Mouse (Mus musculus) CD4-positive, CD25-positive, alpha-beta regulatory T cell, adult 4 months (primary cell): ENCODE data around the gene E130309D02Rik. TPM values are rescaled to one million over a fixed set of nuclear protein-coding genes. Genes with fewer than 3 reads are reported as not detected.

ENCODE experiments used
- ATAC-seq: one replicate; pipeline ENCODE4 v1.8.0; 2017
- polyA plus RNA-seq, 2 experiments: library from polyadenylated mRNA; unstranded; fragments of 100-300 nt; shearing (Covaris generic); gene quantifications; one replicate each; pipeline ENCODE4 v1.2.1; 2017

Gene E130309D02Rik
- polyA plus RNA-seq, 2 experiments from 2014 or later, result 5.1 to 7.5 TPM

DNA sequence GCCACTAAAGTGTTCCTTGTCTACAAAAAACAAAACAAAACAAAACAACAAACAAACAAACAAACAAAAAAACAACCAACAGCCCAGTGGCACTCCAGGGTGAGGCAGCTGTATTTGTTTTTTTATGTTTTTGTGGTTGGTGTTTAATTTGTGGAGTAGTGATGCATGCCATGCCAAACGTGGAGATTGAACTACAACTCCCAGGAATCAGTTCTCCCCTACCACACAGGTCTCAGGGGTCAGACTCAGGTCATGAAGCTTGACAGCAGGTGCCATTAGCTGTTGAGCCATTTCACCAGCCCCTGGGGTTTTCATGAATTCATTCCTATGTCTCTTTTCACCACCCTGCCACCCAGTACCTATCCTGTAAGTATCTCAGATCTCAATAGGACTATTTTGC lies 49.8 kb downstream of the E130309D02Rik start:
- ATAC-seq, result no peak

GRCm38 (mm10) chr5:143264689-143265088 lies 50.5 kb downstream of the E130309D02Rik start:
- no peak for ATAC-seq

DNA sequence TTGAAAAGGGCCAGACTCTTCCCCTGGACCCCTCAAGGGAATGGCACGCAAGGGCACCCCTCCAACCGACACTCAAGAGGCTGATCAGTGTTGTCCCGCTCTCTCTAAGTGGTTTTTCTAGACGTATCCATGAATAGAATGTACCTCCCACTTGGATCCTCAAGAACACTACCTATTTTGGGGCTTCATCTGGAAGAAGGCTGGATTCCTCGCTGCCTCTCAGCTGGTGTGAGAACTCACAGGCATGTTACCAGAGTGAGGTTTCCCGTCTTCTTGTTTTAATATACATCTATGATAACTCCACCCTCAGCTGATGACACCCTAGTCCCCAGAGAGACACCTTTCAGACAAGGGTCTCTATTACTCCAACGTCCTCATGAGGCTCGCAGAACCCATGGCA lies 53.5 kb downstream of the E130309D02Rik start:
- no peak for ATAC-seq

GRCm38 (mm10) chr5:143255802-143256201 lies 59.4 kb downstream of the E130309D02Rik start:
- no peak for ATAC-seq

DNA sequence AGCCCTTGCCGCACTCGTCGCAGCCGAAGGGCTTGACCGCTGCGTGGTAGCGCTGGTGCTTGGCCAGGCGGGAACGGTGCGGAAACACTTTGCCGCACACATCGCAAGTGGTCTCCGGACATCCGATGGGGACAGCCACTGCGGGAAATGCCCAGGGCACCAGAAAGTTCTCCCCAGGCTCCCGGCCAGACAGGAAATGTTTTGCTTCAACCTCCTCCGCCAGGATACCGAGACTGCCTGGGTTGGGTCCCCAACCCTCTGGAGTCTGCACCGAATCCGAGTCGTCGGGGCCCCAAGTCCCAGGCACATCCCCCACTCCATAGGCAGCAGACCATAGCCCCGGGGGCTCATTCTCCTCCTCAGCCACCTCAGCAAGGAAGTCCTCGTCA lies 60.0 kb downstream of the E130309D02Rik start:
- no peak for ATAC-seq

- no peak for ATAC-seq
These were observed 60.6 kb downstream of the E130309D02Rik start for GRCm38 (mm10) chr5:143254487-143255130.

DNA sequence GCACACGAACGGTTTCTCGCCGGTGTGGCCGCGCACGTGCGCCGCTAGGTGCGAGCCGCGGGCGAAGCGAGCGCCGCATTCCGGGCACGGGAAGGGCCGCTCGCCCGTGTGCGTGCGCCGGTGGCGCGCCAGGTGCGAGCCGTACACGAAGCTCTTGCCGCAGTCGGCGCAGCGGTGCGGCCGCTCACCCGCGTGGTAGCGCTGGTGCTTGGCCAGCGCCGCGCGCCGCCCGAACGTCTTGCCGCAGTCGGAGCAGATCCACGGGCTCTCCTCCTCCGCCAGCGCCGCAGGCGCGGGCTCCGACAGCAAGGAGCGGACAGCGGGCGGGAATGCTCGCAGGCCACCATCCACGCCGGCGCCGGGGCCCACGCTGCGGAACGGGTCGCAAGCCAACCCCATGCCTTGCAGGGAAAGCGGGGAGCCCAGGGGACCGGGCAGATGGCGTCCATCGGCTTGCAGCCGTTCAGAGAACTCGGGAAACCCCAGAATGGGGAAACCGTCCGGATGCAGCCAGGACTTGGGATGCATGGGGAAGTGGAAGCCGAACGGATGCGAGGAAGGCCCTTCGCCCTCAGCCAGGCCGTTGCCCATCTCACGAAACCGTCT lies 61.2 kb downstream of the E130309D02Rik start:
- ATAC-seq, result no peak

DNA sequence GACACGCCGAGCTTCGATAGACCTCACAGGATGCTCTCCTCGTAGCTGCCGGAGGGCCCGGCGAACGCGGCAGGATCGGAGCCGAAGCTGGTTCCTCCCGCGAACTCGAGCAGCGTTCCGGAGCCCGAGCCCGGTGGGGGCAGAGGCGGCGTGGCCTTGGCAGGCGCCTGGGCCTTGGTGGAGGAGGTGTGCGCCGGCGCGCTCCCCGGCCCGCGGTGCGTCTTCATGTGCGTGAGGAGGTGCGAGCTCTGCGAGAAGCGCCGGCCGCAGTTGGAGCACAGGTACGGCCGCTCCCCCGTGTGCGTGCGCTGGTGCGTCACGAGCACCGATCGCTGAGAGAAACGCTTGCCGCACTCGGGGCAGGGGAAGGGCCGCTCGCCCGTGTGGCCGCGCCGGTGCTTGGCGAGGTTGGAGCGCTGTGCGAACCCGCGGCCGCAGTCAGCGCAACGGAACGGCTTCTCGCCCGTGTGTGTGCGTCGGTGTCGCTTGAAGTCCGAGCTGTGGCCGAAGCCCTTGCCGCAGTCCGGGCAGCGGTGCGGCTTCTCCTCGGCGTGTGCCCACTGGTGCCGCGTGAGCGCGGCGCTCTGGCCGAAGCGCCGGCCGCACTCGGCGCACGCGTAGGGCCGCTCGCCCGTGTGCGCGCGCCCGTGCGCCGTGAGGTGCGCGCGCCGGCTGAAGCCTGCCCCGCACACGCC lies 61.8 kb downstream of the E130309D02Rik start:
- ATAC-seq, result no peak

GRCm38 (mm10) chr5:143252791-143253185 lies 62.4 kb downstream of the E130309D02Rik start:
- no peak for ATAC-seq

DNA sequence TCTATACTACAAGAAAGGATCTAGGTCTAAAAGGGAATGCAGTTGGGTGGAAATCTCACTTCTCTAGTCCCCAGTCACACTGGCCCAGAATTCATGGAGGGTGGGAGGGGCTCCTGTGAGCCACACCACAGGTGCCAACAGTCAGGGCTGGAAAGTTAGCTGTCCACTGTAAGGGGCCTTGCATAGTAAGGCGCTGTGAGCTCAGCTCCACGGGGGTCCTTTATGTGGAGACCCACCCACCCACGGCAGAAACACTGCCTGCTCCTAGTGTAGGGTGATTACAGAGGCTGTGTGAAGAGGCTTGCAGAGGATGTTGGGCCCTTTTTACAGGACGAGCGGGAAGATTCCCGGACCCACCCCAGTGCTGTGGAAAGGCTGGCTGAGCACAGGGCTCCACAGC lies 63.1 kb downstream of the E130309D02Rik start:
- ATAC-seq, result no peak

Other genes with a start within 250 kb of the E130309D02Rik start
- 10 to 100 TPM; 38.2 to 39.8 TPM for gene Rnf216, start 202.4 kb downstream of the E130309D02Rik start, polyA plus RNA-seq
- under 1 TPM in 1 of 2 experiments, not detected in 1; 0.11 TPM for gene Olfr718-ps1, start 167.8 kb downstream of the E130309D02Rik start, polyA plus RNA-seq
- 10 to 100 TPM in 1 of 2 experiments, 1 to 10 TPM in 1; 6.1 to 11.1 TPM for gene Rbak, start 134.6 kb downstream of the E130309D02Rik start, polyA plus RNA-seq
- not detected for gene Spdye4b, start 134.3 kb downstream of the E130309D02Rik start, polyA plus RNA-seq
- not detected for gene Spdye4a, start 88.5 kb downstream of the E130309D02Rik start, polyA plus RNA-seq
- gene Zfp12, start 80.2 kb downstream of the E130309D02Rik start, polyA plus RNA-seq, result 1 to 10 TPM; 3.6 to 4.6 TPM
- under 1 TPM; 0.19 to 0.35 TPM for gene Zfp316, start 45.3 kb downstream of the E130309D02Rik start, polyA plus RNA-seq
- gene Zfp853, start 21.7 kb downstream of the E130309D02Rik start, polyA plus RNA-seq, result not detected
- 100 to 1,000 TPM in 1 of 2 experiments, 10 to 100 TPM in 1; 54.0 to 104 TPM for gene Zdhhc4, start 13.9 kb upstream of the E130309D02Rik start, polyA plus RNA-seq
- not detected for gene Grid2ip, start 42.0 kb upstream of the E130309D02Rik start, polyA plus RNA-seq
- 10 to 100 TPM; 74.8 to 77.4 TPM for gene Kdelr2, start 88.5 kb upstream of the E130309D02Rik start, polyA plus RNA-seq
- gene Daglb, start 149.2 kb upstream of the E130309D02Rik start, polyA plus RNA-seq, result 10 to 100 TPM; 11.5 to 13.7 TPM
- 10 to 100 TPM; 51.5 to 66.6 TPM for gene Rac1, start 212.7 kb upstream of the E130309D02Rik start, polyA plus RNA-seq